Mouse (Mus musculus) kidney, embryonic 15.5 days (tissue): Measurements from ENCODE around the gene Abr. TPM values are rescaled to one million over a fixed set of nuclear protein-coding genes. Genes with fewer than 3 reads are reported as not detected.

ENCODE experiments used
- ATAC-seq: fragments of 200-750 bp; cut with Nextera tagmentation; replicated peaks from 2 replicates; pipeline ENCODE4 v1.8.0; 2017; ENCODE audit warnings: moderate TSS enrichment; ENCODE audit not compliant: low FRiP score
- H3K27ac ChIP-seq: fragments of 300-500 bp; sonication (generic); 2 replicates; pipeline ENCODE4 v1.5.1; 2015; ENCODE audit warnings: mild to moderate bottlenecking, inconsistent platforms
- H3K27me3 ChIP-seq: fragments of 300-500 bp; sonication (generic); 2 replicates; pipeline ENCODE4 v1.6.1; 2015; ENCODE audit warnings: inconsistent platforms
- H3K36me3 ChIP-seq: fragments of 300-500 bp; sonication (generic); 2 replicates; pipeline ENCODE4 v1.6.1; 2015; ENCODE audit warnings: inconsistent platforms
- H3K4me1 ChIP-seq: fragments of 300-500 bp; sonication (generic); 2 replicates; pipeline ENCODE4 v1.6.1; 2015; ENCODE audit warnings: inconsistent platforms
- H3K4me2 ChIP-seq: fragments of 300-500 bp; sonication (generic); 2 replicates; pipeline ENCODE4 v1.6.1; 2015; ENCODE audit warnings: moderate library complexity, mild to moderate bottlenecking, inconsistent platforms
- H3K4me3 ChIP-seq: fragments of 300-500 bp; sonication (generic); replicated peaks from 2 replicates; pipeline ENCODE4 v1.5.1; 2015; ENCODE audit warnings: mild to moderate bottlenecking, inconsistent platforms
- H3K9ac ChIP-seq: fragments of 300-500 bp; sonication (generic); 2 replicates; pipeline ENCODE4 v1.6.1; 2015; ENCODE audit warnings: mild to moderate bottlenecking, inconsistent platforms
- H3K9me3 ChIP-seq: fragments of 300-500 bp; sonication (generic); replicated peaks from 2 replicates; pipeline ENCODE4 v1.6.1; 2016; ENCODE audit warnings: inconsistent platforms
- WGBS: fragments of 180-500 bp; shearing (Covaris S2); methylation state at CpG from one replicate; pipeline ENCODE4 v1.1.7; 2015; ENCODE audit warnings: mixed read lengths; 5-methylcytosine and 5-hydroxymethylcytosine counted together
- polyA plus RNA-seq: library from polyadenylated mRNA; unstranded; fragments of >200 nt; fragmentation: Nextera tagmentation; extraction: Ambion mirVana; gene quantifications from 2 replicates; pipeline ENCODE4 v1.2.1, GENCODE M21; 2015

The Abr gene
- polyA plus RNA-seq, 1 experiment from 2014 or later, result 48.3 TPM

GRCm38 (mm10) chr11:76508831-76509595 is 113.1 kb downstream of the Abr start:
- no peak for ATAC-seq
- Histone ChIP-seq H3K4me3 (no peak overlapping the region), H3K9me3 (no peaks in the 10 kb centered on the region), H3K27ac (no peak overlapping the region), H3K4me1 (peaks cover 26% of the 10 kb centered on the region), H3K36me3 (0 out of 2 replicates have a peak, but pooled peaks cover 15% of the 10 kb centered on the region), H3K27me3 (no peaks in the 10 kb centered on the region), H3K4me2 (no peak overlapping the region), H3K9ac (no peak overlapping the region)
- 87% methylated on average over 32 of the region's 32 CpGs for WGBS

GRCm38 (mm10) chr11:76508125-76508524 is 114.0 kb downstream of the Abr start:
- H3K27me3 ChIP-seq, result no peaks in the 10 kb centered on the region
- no peak overlapping the region for H3K4me2 ChIP-seq
- peaks cover 26% of the 10 kb centered on the region for H3K4me1 ChIP-seq
- H3K36me3 ChIP-seq, result 0 out of 2 replicates have a peak, but pooled peaks cover 15% of the 10 kb centered on the region
- no peak overlapping the region for H3K9ac ChIP-seq
- H3K4me3 ChIP-seq, result no peak overlapping the region
- WGBS, result 89% methylated on average over 4 of the region's 4 CpGs
- H3K9me3 ChIP-seq, result no peaks in the 10 kb centered on the region
- no peak overlapping the region for H3K27ac ChIP-seq
- no peak for ATAC-seq

DNA sequence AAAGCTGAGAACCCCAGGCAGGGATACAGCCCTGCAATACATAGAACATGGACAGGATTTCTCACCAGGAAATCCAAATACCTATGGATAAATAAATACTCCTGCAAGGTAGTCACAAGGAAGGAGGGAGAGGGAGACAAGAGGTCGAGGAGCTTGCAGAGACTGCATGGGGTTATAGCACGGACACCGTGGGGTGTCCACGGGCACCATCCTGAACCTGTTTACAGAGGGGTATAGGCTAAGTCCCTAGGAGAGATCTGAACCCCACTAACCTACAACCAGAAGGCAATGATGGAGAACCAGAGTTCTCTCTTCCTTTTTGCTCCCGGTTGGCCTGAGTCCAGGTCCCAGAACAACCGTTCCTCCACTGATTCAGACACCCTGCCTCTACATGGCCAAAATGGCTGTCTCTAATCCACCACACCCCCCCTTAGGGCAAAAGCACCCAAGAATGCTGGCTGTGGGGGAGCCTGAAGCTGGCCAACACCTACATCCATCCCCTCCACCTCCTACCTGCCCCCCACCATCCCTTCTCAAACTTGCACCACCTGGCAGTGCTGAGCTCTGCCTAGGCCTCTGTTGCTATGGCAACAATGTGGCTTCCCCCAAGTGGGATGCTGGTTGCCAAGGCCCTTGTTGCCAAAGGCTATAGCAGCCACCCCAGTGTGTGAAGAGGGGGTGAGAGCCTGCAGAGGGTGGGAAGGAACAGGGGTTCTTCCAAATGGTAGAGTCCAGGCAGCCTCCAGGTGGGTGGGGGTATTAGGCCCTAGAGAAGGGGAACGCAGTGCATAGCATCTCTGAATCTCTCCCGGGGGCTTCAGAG is 114.6 kb downstream of the Abr start:
- Histone ChIP-seq H3K9ac (no peak overlapping the region), H3K9me3 (no peaks in the 10 kb centered on the region), H3K4me2 (no peak overlapping the region), H3K27ac (no peak overlapping the region), H3K36me3 (0 out of 2 replicates have a peak, but pooled peaks cover 17% of the 10 kb centered on the region), H3K27me3 (no peaks in the 10 kb centered on the region), H3K4me3 (no peak overlapping the region), H3K4me1 (peaks cover 26% of the 10 kb centered on the region)
- no peak for ATAC-seq
- 77% methylated on average over 8 of the region's 8 CpGs for WGBS

GRCm38 (mm10) chr11:76506514-76507228 is 115.4 kb downstream of the Abr start:
- no peak for ATAC-seq
- 80% methylated on average over 5 of the region's 5 CpGs for WGBS

GRCm38 (mm10) chr11:76505106-76505505 is 117.0 kb downstream of the Abr start:
- Histone ChIP-seq H3K9me3 (no peaks in the 10 kb centered on the region), H3K27ac (no peak overlapping the region), H3K4me3 (no peak overlapping the region), H3K27me3 (no peaks in the 10 kb centered on the region), H3K36me3 (0 out of 2 replicates have a peak, but pooled peaks cover 19% of the 10 kb centered on the region), H3K4me1 (peaks cover 17% of the 10 kb centered on the region), H3K9ac (no peak overlapping the region), H3K4me2 (no peak overlapping the region)
- no peak for ATAC-seq
- 88% methylated on average over 1 of the region's 1 CpGs for WGBS

More at GRCm38 (mm10) chr11:76506514-76507228, 115.4 kb downstream of the Abr start:
- H3K27me3 ChIP-seq, result no peaks in the 10 kb centered on the region
- H3K4me3 ChIP-seq, result no peak overlapping the region
- no peak overlapping the region for H3K4me2 ChIP-seq
- H3K27ac ChIP-seq, result no peak overlapping the region
- H3K9me3 ChIP-seq, result no peaks in the 10 kb centered on the region
- H3K36me3 ChIP-seq, result 0 out of 2 replicates have a peak, but pooled peaks cover 19% of the 10 kb centered on the region
- H3K9ac ChIP-seq, result no peak overlapping the region
- peaks cover 26% of the 10 kb centered on the region for H3K4me1 ChIP-seq

DNA sequence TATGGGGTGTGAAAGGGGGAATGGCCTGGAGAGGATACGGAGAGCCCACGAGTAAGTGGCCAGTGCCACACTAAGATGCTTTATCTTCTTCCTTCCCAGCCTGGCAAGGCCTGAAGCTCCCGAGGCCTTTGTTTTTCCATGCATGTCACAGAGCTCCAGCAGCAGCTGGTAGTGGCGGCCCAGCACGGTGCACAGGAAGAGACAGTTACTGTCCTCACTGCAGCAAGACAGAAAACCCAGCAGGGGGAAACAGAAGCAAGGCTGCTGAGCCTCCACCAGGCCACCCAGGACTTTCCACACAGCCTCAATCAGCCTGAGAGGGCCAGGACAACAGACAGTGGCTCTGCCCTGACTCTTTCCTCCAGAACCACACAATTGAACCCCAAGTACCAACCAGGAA is 118.1 kb downstream of the Abr start:
- Histone ChIP-seq H3K4me2 (no peak overlapping the region), H3K9ac (no peak overlapping the region), H3K9me3 (no peaks in the 10 kb centered on the region), H3K36me3 (0 out of 2 replicates have a peak, but pooled peaks cover 19% of the 10 kb centered on the region), H3K27me3 (no peaks in the 10 kb centered on the region), H3K4me1 (peaks cover 7% of the 10 kb centered on the region; the same call in 1 of the 2 replicates), H3K27ac (no peak overlapping the region), H3K4me3 (no peak overlapping the region)
- ATAC-seq, result no peak
- WGBS, result 63% methylated on average over 5 of the region's 5 CpGs

DNA sequence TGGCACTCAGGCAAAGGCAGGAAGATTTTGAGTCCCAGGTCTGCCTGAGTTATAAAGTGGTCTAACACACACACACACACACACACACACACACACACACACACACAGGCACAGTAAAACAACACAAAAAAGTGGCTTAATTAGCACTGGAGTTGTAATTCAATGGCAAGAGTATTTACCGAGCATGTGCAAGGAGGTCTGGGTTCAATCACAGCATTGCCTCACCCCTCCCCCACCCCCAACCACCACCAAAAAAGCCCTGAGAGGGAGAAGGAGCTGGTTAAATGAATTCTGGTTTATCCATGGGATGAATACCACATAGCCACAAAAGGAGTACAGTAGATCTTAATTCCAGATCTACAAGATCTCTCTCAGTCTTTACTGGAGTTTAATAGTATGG is 122.1 kb downstream of the Abr start:
- ATAC-seq, result no peak
- Histone ChIP-seq H3K36me3 (0 out of 2 replicates have a peak, but pooled peaks cover 8% of the 10 kb centered on the region), H3K27ac (no peak overlapping the region), H3K9ac (no peak overlapping the region), H3K4me1 (peaks cover 19% of the 10 kb centered on the region), H3K4me3 (no peak overlapping the region), H3K9me3 (no peaks in the 10 kb centered on the region), H3K27me3 (no peaks in the 10 kb centered on the region), H3K4me2 (no peak overlapping the region)
- WGBS, result 24% methylated on average over 1 of the region's 1 CpGs

DNA sequence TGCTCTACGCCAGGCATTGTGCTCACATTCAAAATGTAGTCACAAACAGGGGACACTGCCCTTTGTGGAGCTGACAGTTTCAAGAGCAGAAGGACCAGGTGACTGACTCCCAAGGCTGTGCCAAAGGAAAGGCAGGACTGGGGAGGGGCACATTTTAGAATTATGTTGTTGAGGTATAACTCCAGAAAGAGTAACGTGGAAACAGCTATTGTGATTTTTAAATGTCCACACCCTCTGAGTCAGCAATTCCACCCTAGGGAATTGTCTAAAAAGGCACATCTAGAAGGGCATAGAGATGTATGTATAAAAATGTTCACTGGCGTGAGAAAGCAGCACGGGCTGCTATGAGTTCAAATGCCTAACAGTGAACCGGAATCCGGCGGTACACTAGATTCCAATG is 122.5 kb downstream of the Abr start:
- Histone ChIP-seq H3K36me3 (0 out of 2 replicates have a peak, but pooled peaks cover 5% of the 10 kb centered on the region), H3K27ac (no peak overlapping the region), H3K9me3 (no peaks in the 10 kb centered on the region), H3K9ac (no peak overlapping the region), H3K4me1 (peaks cover 23% of the 10 kb centered on the region), H3K4me3 (no peak overlapping the region), H3K4me2 (no peak overlapping the region), H3K27me3 (no peaks in the 10 kb centered on the region)
- 79% methylated on average over 7 of the region's 7 CpGs for WGBS
- no peak for ATAC-seq

DNA sequence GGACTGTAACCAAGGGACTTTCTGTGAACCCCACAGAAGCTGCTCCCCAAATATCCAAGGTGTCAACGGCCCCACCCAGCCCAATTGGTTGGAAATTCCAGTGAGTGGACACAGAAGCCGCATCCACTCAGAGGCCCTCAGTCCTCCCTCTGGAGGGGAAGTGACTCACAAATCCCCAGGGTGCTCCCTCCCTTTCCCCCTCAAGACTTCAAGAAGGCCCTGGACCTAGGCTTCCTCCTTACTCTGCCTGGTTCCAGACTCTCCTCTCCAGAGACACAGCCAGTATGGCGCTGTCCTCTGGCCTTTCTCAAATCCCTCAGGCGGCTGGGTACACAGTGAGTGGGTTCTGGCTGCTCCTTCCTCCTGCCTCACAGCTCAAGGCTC is 124.4 kb downstream of the Abr start:
- H3K36me3 ChIP-seq, result 0 out of 2 replicates have a peak, but pooled peaks cover 5% of the 10 kb centered on the region
- H3K9ac ChIP-seq, result no peak overlapping the region
- no peak overlapping the region for H3K4me2 ChIP-seq
- H3K4me1 ChIP-seq, result peaks cover 41% of the 10 kb centered on the region
- H3K27me3 ChIP-seq, result no peaks in the 10 kb centered on the region
- no peak overlapping the region for H3K4me3 ChIP-seq
- WGBS, result 76% methylated on average over 4 of the region's 4 CpGs
- ATAC-seq, result no peak
- H3K9me3 ChIP-seq, result no peaks in the 10 kb centered on the region
- H3K27ac ChIP-seq, result no peak overlapping the region

GRCm38 (mm10) chr11:76497066-76497768 is 124.9 kb downstream of the Abr start:
- ATAC-seq, result no peak
- no peaks in the 10 kb centered on the region for H3K36me3 ChIP-seq
- no peak overlapping the region for H3K9ac ChIP-seq
- no peaks in the 10 kb centered on the region for H3K9me3 ChIP-seq
- H3K4me2 ChIP-seq, result no peak overlapping the region
- H3K27me3 ChIP-seq, result no peaks in the 10 kb centered on the region
- no peak overlapping the region for H3K27ac ChIP-seq
- peaks cover 46% of the 10 kb centered on the region for H3K4me1 ChIP-seq
- WGBS, result 75% methylated on average over 9 of the region's 9 CpGs
- no peak overlapping the region for H3K4me3 ChIP-seq

GRCm38 (mm10) chr11:76496086-76496771 is 125.9 kb downstream of the Abr start:
- no peak overlapping the region for H3K4me3 ChIP-seq
- no peak overlapping the region for H3K27ac ChIP-seq
- WGBS, result 64% methylated on average over 6 of the region's 6 CpGs
- no peak overlapping the region for H3K9ac ChIP-seq
- no peak; the same call in 1 of the 2 replicates for ATAC-seq
- no peaks in the 10 kb centered on the region for H3K27me3 ChIP-seq
- no peaks in the 10 kb centered on the region for H3K9me3 ChIP-seq
- no peak overlapping the region for H3K4me2 ChIP-seq
- H3K4me1 ChIP-seq, result peaks cover 54% of the 10 kb centered on the region
- H3K36me3 ChIP-seq, result no peaks in the 10 kb centered on the region
